Mouse (Mus musculus): Measurements from ENCODE around the gene Flrt2.

The Flrt2 gene

DNA sequence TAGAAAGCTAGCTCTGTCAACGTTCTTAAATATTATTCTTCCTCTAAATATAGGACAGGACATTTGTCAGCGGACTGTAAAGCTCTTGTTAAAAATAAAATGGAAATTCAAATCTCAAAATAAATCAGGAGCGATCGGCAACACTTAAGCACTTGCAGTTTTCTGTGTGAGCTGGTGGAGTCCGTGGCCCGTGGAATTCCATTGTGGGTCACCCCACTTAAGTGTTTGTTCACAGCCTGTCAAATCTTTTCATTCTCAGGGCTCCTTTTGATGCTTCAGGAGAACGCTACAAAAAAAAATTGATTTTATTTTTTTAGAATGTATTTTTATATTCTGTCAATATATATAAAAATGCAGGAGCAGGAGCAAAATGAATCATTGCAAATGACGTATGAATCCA is 45.5 kb downstream of the Flrt2 start:
- DNase-seq, result no peak

- DNase-seq, result no peak
These were observed 46.0 kb downstream of the Flrt2 start for GRCm38 (mm10) chr12:95738031-95738430.

DNA sequence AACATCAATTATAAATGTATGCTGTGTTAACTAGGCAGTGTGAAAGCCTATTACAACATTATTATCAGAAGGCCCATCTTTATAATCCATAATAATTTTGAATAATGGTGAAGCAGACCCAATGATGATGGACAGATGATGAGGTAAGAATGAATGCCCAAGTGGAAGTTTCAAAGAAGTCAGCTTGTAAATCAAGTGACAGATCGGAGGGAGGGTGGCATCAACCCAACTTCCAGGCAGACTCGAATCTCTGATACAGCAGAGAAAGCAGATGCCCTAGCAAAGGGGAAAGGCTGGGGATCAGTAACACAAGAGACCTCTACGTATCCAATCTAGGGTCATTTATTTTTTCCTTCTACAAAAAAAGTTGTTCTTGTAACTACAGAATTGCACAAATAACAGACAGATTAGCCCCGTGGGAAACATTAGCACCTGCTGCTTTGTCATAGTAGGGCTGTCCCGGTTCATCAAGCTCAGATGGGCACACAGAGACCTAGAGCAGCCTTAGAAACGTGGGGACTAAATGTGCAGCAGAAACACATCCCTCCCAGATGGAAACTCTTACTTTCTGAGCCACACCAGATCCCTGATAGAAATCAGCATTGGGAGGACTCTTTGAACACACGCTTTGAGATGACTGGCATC is 46.6 kb downstream of the Flrt2 start:
- DNase-seq, result no peak

DNA sequence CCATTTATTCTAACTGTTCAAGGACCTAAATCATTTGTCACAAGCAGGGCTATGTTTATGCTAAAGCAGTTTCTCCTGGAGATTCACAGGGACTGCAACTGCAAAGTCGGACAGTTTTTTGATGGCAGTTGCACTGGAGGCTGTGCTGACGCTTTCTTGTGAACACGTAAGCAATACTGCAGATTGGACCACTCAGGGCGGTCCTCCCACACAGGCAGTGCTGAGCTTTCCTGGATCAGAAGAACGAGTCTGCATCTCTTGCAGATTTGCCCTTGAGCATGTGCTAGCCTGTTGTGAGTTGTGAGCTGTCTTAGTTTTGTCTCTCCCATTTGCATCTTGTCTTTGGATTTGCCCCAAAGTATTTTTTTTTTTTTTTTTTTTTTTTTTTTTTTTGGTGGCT is 47.7 kb downstream of the Flrt2 start:
- DNase-seq, result no peak

GRCm38 (mm10) chr12:95741296-95741695 is 49.3 kb downstream of the Flrt2 start:
- no peak for DNase-seq

DNA sequence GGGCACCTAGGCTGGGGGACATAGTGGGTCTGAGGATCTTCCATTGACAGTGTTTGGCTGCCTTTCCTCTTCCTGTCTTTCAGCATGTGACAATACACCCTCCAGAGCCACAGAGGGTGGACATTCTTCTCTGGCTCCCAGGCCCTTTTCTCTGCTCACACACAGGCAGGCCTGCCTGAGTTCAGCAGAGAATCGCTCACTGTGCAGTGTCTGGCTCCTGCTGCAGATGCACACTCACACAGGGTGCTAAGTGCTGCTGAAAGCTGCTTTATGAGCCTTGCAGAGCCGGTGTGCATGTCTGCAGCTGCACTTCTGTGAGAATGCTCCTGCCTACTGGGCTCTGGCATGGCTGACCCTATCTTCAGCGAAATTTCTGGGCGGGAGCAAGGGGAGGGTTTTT is 52.3 kb downstream of the Flrt2 start:
- no peak for DNase-seq

DNA sequence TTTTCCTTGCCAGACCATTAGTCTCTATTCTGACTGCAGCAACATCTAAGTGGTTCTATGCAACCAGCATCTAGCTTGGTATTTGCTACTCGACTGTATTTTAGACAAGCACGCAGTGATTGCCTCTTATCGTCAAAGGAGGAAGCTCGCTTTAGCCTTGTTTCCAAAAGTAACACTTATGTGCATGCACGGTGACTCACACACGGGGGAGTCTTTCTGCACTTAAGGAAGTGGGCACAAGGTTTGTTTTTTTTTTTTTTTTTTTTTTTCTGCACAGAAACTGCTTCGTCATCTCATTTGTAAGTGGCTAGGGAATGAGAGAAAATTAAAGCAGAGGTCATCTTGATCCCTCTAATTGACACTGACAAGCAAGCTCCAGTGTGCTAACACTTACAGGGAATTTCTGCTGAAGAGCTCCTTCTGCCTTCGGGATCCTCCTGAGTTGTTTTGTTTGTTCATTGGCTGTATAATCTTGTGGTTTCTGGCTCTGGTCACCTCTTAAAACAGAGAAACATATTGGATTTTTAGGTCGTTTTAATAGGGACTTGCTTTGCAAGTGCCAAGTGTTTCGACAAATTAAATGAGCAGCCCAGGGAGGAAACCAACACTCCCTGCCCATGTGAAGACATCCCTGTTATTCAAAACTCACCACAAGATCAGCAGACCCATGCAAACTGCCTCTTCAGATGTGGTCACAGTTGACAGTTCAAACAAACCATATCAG is 55.0 kb downstream of the Flrt2 start:
- no peak for DNase-seq

GRCm38 (mm10) chr12:95748760-95749159 is 56.7 kb downstream of the Flrt2 start:
- DNase-seq, result no peak

DNA sequence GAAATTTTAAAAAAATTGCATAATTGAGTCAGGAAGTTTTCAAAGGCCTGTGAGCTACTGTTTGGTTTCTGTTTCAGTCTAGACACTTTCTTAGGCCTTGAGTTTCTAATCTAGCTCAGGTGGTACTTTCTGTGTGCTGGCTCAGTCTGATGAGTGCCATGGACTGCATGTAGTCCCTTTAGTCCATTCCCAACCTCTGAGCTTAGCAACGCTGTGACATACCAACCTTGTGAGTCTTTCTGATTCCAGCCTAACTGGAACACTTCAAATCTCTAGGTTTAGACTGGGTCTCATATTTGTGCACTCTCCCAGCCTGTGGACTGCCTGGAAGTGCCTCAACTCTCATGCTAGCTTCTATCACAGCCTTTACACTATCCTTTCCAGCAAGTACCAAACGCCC is 57.2 kb downstream of the Flrt2 start:
- no peak for DNase-seq

DNA sequence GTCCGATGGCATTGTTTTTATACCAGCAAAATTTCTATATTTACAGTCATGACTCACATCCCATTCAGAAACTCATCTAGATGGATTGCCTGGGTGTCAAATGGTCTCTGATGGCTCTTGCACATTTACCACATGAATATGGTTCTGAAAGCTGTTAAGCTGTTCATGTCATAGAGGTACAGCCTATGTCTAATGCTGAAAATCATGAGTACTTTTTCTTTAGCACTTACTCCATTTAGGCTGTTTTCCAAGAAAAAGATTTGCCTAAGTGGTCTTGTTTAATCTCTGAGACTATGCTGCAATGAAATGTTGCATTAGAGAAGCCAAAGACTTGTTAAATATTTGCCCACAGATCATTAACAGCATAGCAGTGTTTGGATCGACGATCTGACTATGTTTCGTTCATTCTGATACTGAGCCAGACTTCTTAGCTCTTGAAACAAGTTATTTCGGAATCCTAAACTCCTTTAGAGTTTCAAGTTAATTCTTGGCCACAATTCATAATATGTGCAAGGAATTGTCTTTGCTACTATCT is 67.3 kb downstream of the Flrt2 start:
- DNase-seq, result no peak

DNA sequence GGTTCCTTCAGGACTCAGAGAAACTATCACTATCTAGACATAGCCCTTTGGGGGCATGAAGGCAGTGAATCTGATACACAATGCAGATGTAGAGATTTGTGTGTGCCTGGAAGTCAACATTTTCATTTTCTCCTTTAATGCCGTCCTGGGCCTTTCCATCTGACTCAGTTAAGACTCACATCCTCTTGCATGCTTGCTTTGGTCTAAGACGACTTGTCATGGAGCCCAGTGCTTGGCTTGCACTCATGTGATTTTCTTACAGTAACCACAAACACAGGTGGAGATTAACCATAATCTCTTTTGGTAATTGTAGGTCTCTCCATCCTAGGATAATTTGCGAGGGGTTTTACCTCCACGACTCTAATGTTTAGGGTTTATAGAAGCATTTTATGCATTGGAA is 73.2 kb downstream of the Flrt2 start:
- DNase-seq, result no peak

GRCm38 (mm10) chr12:95769041-95769440 is 77.0 kb downstream of the Flrt2 start:
- DNase-seq, result no peak

- no peak for DNase-seq
These were observed 78.2 kb downstream of the Flrt2 start for GRCm38 (mm10) chr12:95770251-95770650.

- DNase-seq, result no peak
These were observed 98.1 kb downstream of the Flrt2 start for GRCm38 (mm10) chr12:95790146-95790545.

- no peak for DNase-seq
These were observed 124.6 kb downstream of the Flrt2 start for GRCm38 (mm10) chr12:95816660-95817059.

All from kidney, postnatal 14 days (tissue).